Mouse (Mus musculus) lung, embryonic 15.5 days (tissue): ENCODE results near the gene Clec18a. TPM values are rescaled to one million over a fixed set of nuclear protein-coding genes. Genes with fewer than 3 reads are reported as not detected.
"Not testable (repeated sequence)": the region's sequence is repeated elsewhere in the genome, so short reads cannot be mapped to it uniquely, and the experiment has no call there.

Source experiments
- ATAC-seq: fragments of 200-750 bp; cut with Nextera tagmentation; 2 replicates; pipeline ENCODE4 v1.8.0; 2017; ENCODE audit warnings: moderate number of reproducible peaks, borderline replicate concordance; ENCODE audit not compliant: low FRiP score, low TSS enrichment; ENCODE audit errors: extremely low read depth
- H3K27ac ChIP-seq: fragments of 300-500 bp; sonication (generic); 2 replicates; pipeline ENCODE4 v1.5.1; 2015; ENCODE audit warnings: moderate library complexity, mild to moderate bottlenecking, inconsistent platforms
- H3K27me3 ChIP-seq: fragments of 300-500 bp; sonication (generic); 2 replicates; pipeline ENCODE4 v1.6.1; 2015; ENCODE audit warnings: inconsistent platforms
- H3K36me3 ChIP-seq: fragments of 300-500 bp; sonication (generic); 2 replicates; pipeline ENCODE4 v1.6.1; 2015; ENCODE audit warnings: inconsistent platforms
- H3K4me1 ChIP-seq: fragments of 300-500 bp; sonication (generic); 2 replicates; pipeline ENCODE4 v1.6.1; 2015; ENCODE audit warnings: inconsistent platforms
- H3K4me2 ChIP-seq: fragments of 300-500 bp; sonication (generic); 2 replicates; pipeline ENCODE4 v1.6.1; 2015; ENCODE audit warnings: inconsistent platforms, mild to moderate bottlenecking, moderate library complexity
- H3K4me3 ChIP-seq: fragments of 300-500 bp; sonication (generic); 2 replicates; pipeline ENCODE4 v1.5.1; 2015; ENCODE audit warnings: mild to moderate bottlenecking, inconsistent platforms
- H3K9ac ChIP-seq: fragments of 300-500 bp; sonication (generic); 2 replicates; pipeline ENCODE4 v1.6.1; 2015; ENCODE audit warnings: inconsistent platforms
- H3K9me3 ChIP-seq: fragments of 300-500 bp; sonication (generic); 2 replicates; pipeline ENCODE4 v1.6.1; 2016; ENCODE audit warnings: inconsistent platforms
- WGBS: fragments of 180-500 bp; shearing (Covaris S2); methylation state at CpG from one replicate; pipeline ENCODE4 v1.1.7; 2015; 5-methylcytosine and 5-hydroxymethylcytosine counted together
- polyA plus RNA-seq: library from polyadenylated mRNA; unstranded; fragments of >200 nt; fragmentation: Nextera tagmentation; extraction: Ambion mirVana; gene quantifications from 2 replicates; pipeline ENCODE4 v1.2.1, GENCODE M21; 2015

The Clec18a gene
- 0.17 TPM in 1 of 2 replicates, not detected in the other for polyA plus RNA-seq

- 90% methylated on average over 6 of the region's 6 CpGs for WGBS
- not testable (repeated sequence) for H3K27ac ChIP-seq
Observed at GRCm38 (mm10) chr8:111092326-111092725, at the start of gene Clec18a. Gene Clec18a, minus strand, starts transcription at chr8:111092426.

GRCm38 (mm10) chr8:111130756-111131155 lies 38.5 kb upstream of the Clec18a start:
- no peak for ATAC-seq
- Histone ChIP-seq H3K4me1 (no peaks in the 10 kb centered on the region), H3K9me3 (no peaks in the 10 kb centered on the region), H3K27ac (no peak overlapping the region), H3K4me2 (no peak overlapping the region), H3K4me3 (no peak overlapping the region), H3K9ac (no peak overlapping the region), H3K36me3 (peaks cover 58% of the 10 kb centered on the region), H3K27me3 (no peaks in the 10 kb centered on the region)
- WGBS: 81% methylated on average over 2 of the region's 2 CpGs

More at GRCm38 (mm10) chr8:111092326-111092725, at the start of gene Clec18a:
- H3K4me1 ChIP-seq: peaks cover 19% of the 10 kb centered on the region
- not testable (repeated sequence) for ATAC-seq, H3K27me3 ChIP-seq, H3K4me3 ChIP-seq, H3K4me2 ChIP-seq, H3K9ac ChIP-seq, H3K9me3 ChIP-seq, H3K36me3 ChIP-seq

- 95% methylated on average over 3 of the region's 3 CpGs for WGBS
- Histone ChIP-seq H3K4me3 (no peak overlapping the region), H3K27me3 (no peaks in the 10 kb centered on the region), H3K4me2 (no peak overlapping the region), H3K9me3 (no peaks in the 10 kb centered on the region), H3K4me1 (no peaks in the 10 kb centered on the region), H3K27ac (no peak overlapping the region), H3K36me3 (peaks cover 56% of the 10 kb centered on the region), H3K9ac (no peak overlapping the region)
- ATAC-seq: no peak
Observed at GRCm38 (mm10) chr8:111119481-111119880, 27.3 kb upstream of the Clec18a start.

GRCm38 (mm10) chr8:111114891-111115290 lies 22.7 kb upstream of the Clec18a start:
- Histone ChIP-seq H3K4me2 (no peak overlapping the region), H3K36me3 (peaks cover 41% of the 10 kb centered on the region), H3K9me3 (no peaks in the 10 kb centered on the region), H3K27ac (no peak overlapping the region), H3K27me3 (no peaks in the 10 kb centered on the region), H3K9ac (no peak overlapping the region), H3K4me1 (no peaks in the 10 kb centered on the region), H3K4me3 (no peak overlapping the region)
- ATAC-seq: no peak
- WGBS: 91% methylated on average over 5 of the region's 5 CpGs

- Histone ChIP-seq H3K4me1 (peaks cover 19% of the 10 kb centered on the region), H3K9ac (peak overlapping the region; percentile 58), H3K27ac (peak overlapping the region; percentile 15; the same call in 1 of the 2 replicates), H3K4me3 (peak overlapping the region; percentile 65), H3K4me2 (peak overlapping the region; percentile 92)
- not testable (repeated sequence) for H3K36me3 ChIP-seq, ATAC-seq, H3K27me3 ChIP-seq, H3K9me3 ChIP-seq
- under 1% methylated on average over 64 of the region's 69 CpGs for WGBS
Observed at GRCm38 (mm10) chr8:111094719-111095302, 2.6 kb upstream of the Clec18a start.

- Histone ChIP-seq H3K4me3 (peak within 1 kb of the TSS; percentile 65), H3K4me2 (peak within 1 kb of the TSS; percentile 92), H3K36me3 (no peaks in the 10 kb centered on the region), H3K9ac (peak within 1 kb of the TSS; percentile 59), H3K9me3 (no peaks in the 10 kb centered on the region), H3K27me3 (no peaks in the 10 kb centered on the region), H3K27ac (peak within 1 kb of the TSS; percentile 15; the same call in 1 of the 2 replicates), H3K4me1 (peaks cover 19% of the 10 kb centered on the region)
- 4% methylated on average over 58 of the region's 72 CpGs for WGBS
- ATAC-seq: peak; percentile 95
Observed at GRCm38 (mm10) chr8:111093865-111094718, 1.9 kb upstream of the Clec18a start, which contains the start of gene Pdpr. Gene Pdpr, plus strand, starts transcription at chr8:111094630.

GRCm38 (mm10) chr8:111091706-111092105 lies 520 bp downstream of the Clec18a start:
- H3K27ac ChIP-seq: no peak overlapping the region
- WGBS: 72% methylated on average over 7 of the region's 7 CpGs
- ATAC-seq: no peak

GRCm38 (mm10) chr8:111090126-111090525 lies 2.1 kb downstream of the Clec18a start:
- Histone ChIP-seq H3K9me3 (no peaks in the 10 kb centered on the region), H3K9ac (no peak overlapping the region), H3K36me3 (no peaks in the 10 kb centered on the region), H3K27me3 (no peaks in the 10 kb centered on the region), H3K4me3 (no peak overlapping the region), H3K4me1 (peaks cover 5% of the 10 kb centered on the region; the same call in 1 of the 2 replicates), H3K4me2 (no peak overlapping the region), H3K27ac (no peak overlapping the region)
- no peak for ATAC-seq
- WGBS: 0% methylated on average over 2 of the region's 2 CpGs

More at GRCm38 (mm10) chr8:111091706-111092105, 520 bp downstream of the Clec18a start:
- Histone ChIP-seq H3K36me3 (no peaks in the 10 kb centered on the region), H3K4me3 (no peak overlapping the region), H3K9me3 (no peaks in the 10 kb centered on the region), H3K9ac (no peak overlapping the region), H3K4me2 (no peak overlapping the region), H3K4me1 (peaks cover 19% of the 10 kb centered on the region), H3K27me3 (no peaks in the 10 kb centered on the region)

GRCm38 (mm10) chr8:111083936-111084335 lies 8.3 kb downstream of the Clec18a start:
- H3K4me3 ChIP-seq, ATAC-seq, H3K4me1 ChIP-seq, H3K27ac ChIP-seq, H3K4me2 ChIP-seq, H3K27me3 ChIP-seq, H3K36me3 ChIP-seq, H3K9me3 ChIP-seq, H3K9ac ChIP-seq: not testable (repeated sequence)
- WGBS: 84% methylated on average over 5 of the region's 5 CpGs

- Histone ChIP-seq H3K9me3 (no peaks in the 10 kb centered on the region), H3K9ac (no peak overlapping the region), H3K36me3 (no peaks in the 10 kb centered on the region), H3K27ac (no peak overlapping the region), H3K4me1 (no peaks in the 10 kb centered on the region), H3K4me2 (no peak overlapping the region), H3K4me3 (no peak overlapping the region), H3K27me3 (no peaks in the 10 kb centered on the region)
- 57% methylated on average over 12 of the region's 12 CpGs for WGBS
- ATAC-seq: no peak
Observed at GRCm38 (mm10) chr8:111081580-111082258, 10.5 kb downstream of the Clec18a start.

- Histone ChIP-seq H3K9ac (no peak overlapping the region), H3K4me2 (no peak overlapping the region), H3K4me3 (no peak overlapping the region), H3K4me1 (no peaks in the 10 kb centered on the region), H3K9me3 (no peaks in the 10 kb centered on the region), H3K27ac (no peak overlapping the region), H3K36me3 (no peaks in the 10 kb centered on the region), H3K27me3 (no peaks in the 10 kb centered on the region)
- ATAC-seq: no peak
- 28% methylated on average over 6 of the region's 6 CpGs for WGBS
Observed at GRCm38 (mm10) chr8:111079861-111080271, 12.4 kb downstream of the Clec18a start.
